ENCODE assay signal across 20 mouse cellular contexts in genomic region chr3:98159289-98159688, GRCm38 (mm10). TPM values are rescaled to one million over a fixed set of nuclear protein-coding genes. Genes with fewer than 3 reads are reported as not detected.
DNase-seq lines count a peak whose midpoint lies in the region; ATAC-seq lines count a peak whose summit lies in the region.
"Had no signal": no experiment of that assay in that cellular context is flagged by ENCODE, and none has a peak within 500 bp of the region (broad histone marks: within the 10 kb centered on the region; RNA-seq: fewer than 3 reads in every experiment).

No protein-coding gene starts in this region.

- 66% methylated on average over 4 of the region's 4 CpGs for WGBS in kidney, embryonic 14.5 days
- 31% methylated on average over 4 of the region's 4 CpGs for WGBS in forebrain, embryonic 12.5 days

- H3K9ac ChIP-seq in kidney, embryonic 14.5 days (ENCODE audit: low read depth, low read length) = no peak overlapping the region
- H3K9ac ChIP-seq in forebrain, embryonic 12.5 days = no peak overlapping the region
- H3K9ac ChIP-seq: embryonic facial prominence, embryonic 13.5 days; limb, embryonic 13.5 days had no signal

- no peak overlapping the region for H3K4me2 ChIP-seq in kidney, embryonic 14.5 days (replicated peaks; ENCODE audit: low read depth, low read length)
- no peak overlapping the region for H3K4me2 ChIP-seq in forebrain, embryonic 12.5 days
- H3K4me2 ChIP-seq: embryonic facial prominence, embryonic 13.5 days; limb, embryonic 13.5 days had no signal

- no peaks in the 10 kb centered on the region for H3K4me1 ChIP-seq in kidney, embryonic 14.5 days (ENCODE audit: control insufficient read depth, insufficient read depth, low read length)
- no peaks in the 10 kb centered on the region for H3K4me1 ChIP-seq in forebrain, embryonic 12.5 days

- intact Hi-C loops in left cerebral cortex, postnatal 10 days (cut with DNase I) = no loop called here

- no peak overlapping the region for H3K4me3 ChIP-seq in kidney, embryonic 14.5 days (ENCODE audit: low read length)
- H3K4me3 ChIP-seq in forebrain, embryonic 12.5 days (replicated peaks) = no peak overlapping the region
- H3K4me3 ChIP-seq: embryonic facial prominence, embryonic 13.5 days; limb, embryonic 13.5 days; myocyte had no signal

- no peak overlapping the region for H3K27ac ChIP-seq in kidney, embryonic 14.5 days (ENCODE audit: low read depth, low read length)
- H3K27ac ChIP-seq in forebrain, embryonic 12.5 days = no peak overlapping the region
- H3K27ac ChIP-seq: embryonic facial prominence, embryonic 13.5 days; limb, embryonic 13.5 days had no signal

- no peak for DNase-seq in kidney, postnatal 25 days
- peak; percentile 29 for DNase-seq in right cerebral cortex, postnatal 4 days
- DNase-seq in right cerebral cortex, postnatal 10 days (ENCODE audit: low spot score in 2 of 2) = no peak
- DNase-seq in mesoderm, embryonic 11.5 days (ENCODE audit: low read depth, low spot score) = peak; percentile 23
- no peak for DNase-seq in left cerebral cortex, postnatal 10 days (ENCODE audit: extremely low spot score in 1 of 2, low spot score in 2 of 2)
- DNase-seq: adrenal gland, adult 8-10 months; cerebellum, postnatal 14 days; lung, adult 2 months; thymus, postnatal 25 days had no signal

- ATAC-seq in kidney, embryonic 14.5 days (ENCODE audit: low FRiP score, low TSS enrichment) = 0 out of 2 replicates have a peak, but pooled peaks have one; percentile 20
- ATAC-seq in forebrain, embryonic 12.5 days (ENCODE audit: low FRiP score) = 0 out of 2 replicates have a peak, but pooled peaks have one; percentile 53
- ATAC-seq: CD4-positive, CD25-positive, alpha-beta regulatory T cell, adult 4 months; inflammation-experienced regulatory T-cells, adult 6 months had no signal

- H3K27me3 ChIP-seq in kidney, embryonic 14.5 days (ENCODE audit: control insufficient read depth, insufficient read depth, low read length) = no peaks in the 10 kb centered on the region
- H3K27me3 ChIP-seq in forebrain, embryonic 12.5 days = no peaks in the 10 kb centered on the region
- H3K27me3 ChIP-seq: embryonic facial prominence, embryonic 13.5 days; limb, embryonic 13.5 days had no signal

- no peaks in the 10 kb centered on the region for H3K9me3 ChIP-seq in kidney, embryonic 14.5 days (ENCODE audit: control insufficient read depth, low read length)
- no peaks in the 10 kb centered on the region for H3K9me3 ChIP-seq in forebrain, embryonic 12.5 days
- H3K9me3 ChIP-seq: embryonic facial prominence, embryonic 13.5 days; limb, embryonic 13.5 days had no signal

- H3K36me3 ChIP-seq in kidney, embryonic 14.5 days (ENCODE audit: control insufficient read depth, insufficient read depth, low read length) = no peaks in the 10 kb centered on the region
- no peaks in the 10 kb centered on the region for H3K36me3 ChIP-seq in forebrain, embryonic 12.5 days (replicated peaks)
- H3K36me3 ChIP-seq: embryonic facial prominence, embryonic 13.5 days; limb, embryonic 13.5 days had no signal

RNA-seq across cellular contexts. Expression of gene Adam30, which starts 1.1 kb away (rescaled TPM):
- 0.06 TPM in 1 of 2 replicates, not detected in the other for polyA plus RNA-seq in kidney, embryonic 14.5 days (2014; fragmentation: Nextera tagmentation; extraction: Ambion mirVana)
- not detected in 2 replicates for polyA plus RNA-seq in forebrain, embryonic 12.5 days (2016; fragmentation: Nextera tagmentation; extraction: Ambion mirVana)
- not detected for total RNA-seq in left cerebral cortex, postnatal 10 days (2021)
- total RNA-seq: adrenal gland, adult 8-10 months had no signal
- polyA plus RNA-seq: CD4-positive, CD25-positive, alpha-beta regulatory T cell, adult 4 months; embryonic facial prominence, embryonic 13.5 days; heart, embryonic 16.5 days; inflammation-experienced regulatory T-cells, adult 6 months; large intestine, adult 2 months; limb, embryonic 13.5 days; lung, adult 2 months; myocyte; small intestine, adult 2 months; stomach, embryonic 14.5 days had no signal

Comparison
In these comparisons a context has a peak if more than half of its experiments do, and no peak if none do; other contexts are left out.
1. DNase-seq: peak in right cerebral cortex, postnatal 4 days (single experiment) and mesoderm, embryonic 11.5 days (single experiment); none in kidney, postnatal 25 days (0 of 2), right cerebral cortex, postnatal 10 days (0 of 2) and left cerebral cortex, postnatal 10 days (0 of 2).